Mouse (Mus musculus): Measurements from ENCODE around the gene Nudt2. TPM values are rescaled to one million over a fixed set of nuclear protein-coding genes. Genes with fewer than 3 reads are reported as not detected.
A peak's percentile ranks its signal among the peaks of the same experiment; 100 is the strongest.

The Nudt2 gene
- total and polyA plus RNA-seq, 2 experiments from 2014 or later: 56.0 to 95.5 TPM

GRCm38 (mm10) chr4:41477648-41478160 is 12.8 kb downstream of the Nudt2 start:
- WGBS: 86% methylated on average over 9 of the region's 9 CpGs
- H3K4me1 ChIP-seq (ENCODE audit: insufficient read depth): no peaks in the 10 kb centered on the region
- no peak overlapping the region for H3K4me2 ChIP-seq (ENCODE audit: low read depth)
- H3K4me3 ChIP-seq (ENCODE audit: low read depth, low read length): no peak overlapping the region
- no peak for ATAC-seq
- H3K27ac ChIP-seq (ENCODE audit: low read depth, low read length): no peak overlapping the region
- no peak for DNase-seq
- no peak overlapping the region for H3K9ac ChIP-seq
- H3K36me3 ChIP-seq (ENCODE audit: insufficient read depth): peaks cover 22% of the 10 kb centered on the region
- H3K9me3 ChIP-seq (ENCODE audit: low read length): no peaks in the 10 kb centered on the region
- H3K27me3 ChIP-seq (ENCODE audit: insufficient read depth, low read length): no peaks in the 10 kb centered on the region; the same call in 1 of the 2 replicates
- TF ChIP-seq CTCF (IDR thresholded peaks at IDR 0.05; ENCODE audit: low read depth): no peak

GRCm38 (mm10) chr4:41478751-41479455 is 14.0 kb downstream of the Nudt2 start:
- WGBS: 61% methylated on average over 4 of the region's 4 CpGs
- peak; percentile 23; the same call in 1 of the 2 replicates for ATAC-seq
- H3K36me3 ChIP-seq (ENCODE audit: insufficient read depth): peaks cover 22% of the 10 kb centered on the region
- H3K27ac ChIP-seq (ENCODE audit: low read depth, low read length): no peak overlapping the region
- no peak for DNase-seq
- H3K4me2 ChIP-seq (ENCODE audit: low read depth): no peak overlapping the region
- H3K4me1 ChIP-seq (ENCODE audit: insufficient read depth): no peaks in the 10 kb centered on the region
- no peaks in the 10 kb centered on the region for H3K9me3 ChIP-seq (ENCODE audit: low read length)
- H3K27me3 ChIP-seq (ENCODE audit: insufficient read depth, low read length): no peaks in the 10 kb centered on the region; the same call in 1 of the 2 replicates
- no peak overlapping the region for H3K4me3 ChIP-seq (ENCODE audit: low read depth, low read length)
- TF ChIP-seq CTCF (IDR thresholded peaks at IDR 0.05; ENCODE audit: low read depth): peak; percentile 51
- no peak overlapping the region for H3K9ac ChIP-seq

DNA sequence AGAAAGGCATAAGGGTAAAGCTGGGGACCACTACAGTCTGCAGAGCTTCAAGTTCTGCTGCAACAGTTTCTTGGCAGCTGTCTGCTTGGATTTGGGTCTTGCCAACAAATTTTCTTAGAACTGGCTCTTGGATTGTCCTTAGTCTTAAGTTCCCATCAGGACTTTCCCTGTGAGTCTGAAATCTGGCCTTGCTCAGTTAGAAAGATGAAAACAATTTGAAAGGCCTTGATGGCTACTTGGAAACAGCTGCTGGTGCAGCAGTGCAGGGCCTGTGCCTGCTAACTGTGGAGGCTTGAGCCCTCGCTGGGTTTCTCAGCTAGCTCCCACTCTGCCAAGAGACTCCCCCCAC is 14.5 kb downstream of the Nudt2 start:
- no peaks in the 10 kb centered on the region for H3K4me1 ChIP-seq (ENCODE audit: insufficient read depth)
- no peak overlapping the region for H3K4me2 ChIP-seq (ENCODE audit: low read depth)
- no peak for TF ChIP-seq CTCF (IDR thresholded peaks at IDR 0.05; ENCODE audit: low read depth)
- H3K9ac ChIP-seq: no peak overlapping the region
- H3K9me3 ChIP-seq (ENCODE audit: low read length): no peaks in the 10 kb centered on the region
- DNase-seq (no peak), ATAC-seq (no peak)
- WGBS: 44% methylated on average over 1 of the region's 1 CpGs
- H3K4me3 ChIP-seq (ENCODE audit: low read depth, low read length): no peak overlapping the region
- H3K27me3 ChIP-seq (ENCODE audit: insufficient read depth, low read length): no peaks in the 10 kb centered on the region; the same call in 1 of the 2 replicates
- no peak overlapping the region for H3K27ac ChIP-seq (ENCODE audit: low read depth, low read length)
- H3K36me3 ChIP-seq (ENCODE audit: insufficient read depth): peaks cover 22% of the 10 kb centered on the region

- H3K27me3 ChIP-seq (ENCODE audit: insufficient read depth, low read length): no peaks in the 10 kb centered on the region; the same call in 1 of the 2 replicates
- H3K4me2 ChIP-seq (ENCODE audit: low read depth): no peak overlapping the region
- no peaks in the 10 kb centered on the region for H3K9me3 ChIP-seq (ENCODE audit: low read length)
- H3K27ac ChIP-seq (ENCODE audit: low read depth, low read length): no peak overlapping the region; the same call in 1 of the 2 replicates
- no peak for ATAC-seq
- H3K4me1 ChIP-seq (ENCODE audit: insufficient read depth): no peaks in the 10 kb centered on the region
- H3K36me3 ChIP-seq (ENCODE audit: insufficient read depth): peaks cover 22% of the 10 kb centered on the region
- no peak for TF ChIP-seq CTCF (IDR thresholded peaks at IDR 0.05; ENCODE audit: low read depth)
- no peak overlapping the region for H3K9ac ChIP-seq
- no peak overlapping the region for H3K4me3 ChIP-seq (ENCODE audit: low read depth, low read length)
- no peak for DNase-seq
- 76% methylated on average over 8 of the region's 8 CpGs for WGBS
These were observed 15.3 kb downstream of the Nudt2 start for GRCm38 (mm10) chr4:41480254-41480653.

- ATAC-seq (peak; percentile 40; the same call in 1 of the 2 replicates), DNase-seq (no peak)
- Histone ChIP-seq H3K9ac (no peak overlapping the region), H3K4me2 (ENCODE audit: low read depth) (no peak overlapping the region), H3K36me3 (ENCODE audit: insufficient read depth) (peaks cover 22% of the 10 kb centered on the region), H3K9me3 (ENCODE audit: low read length) (0 out of 2 replicates have a peak, but pooled peaks cover 3% of the 10 kb centered on the region), H3K27me3 (ENCODE audit: insufficient read depth, low read length) (no peaks in the 10 kb centered on the region; the same call in 1 of the 2 replicates), H3K4me1 (ENCODE audit: insufficient read depth) (no peaks in the 10 kb centered on the region), H3K4me3 (ENCODE audit: low read depth, low read length) (no peak overlapping the region), H3K27ac (ENCODE audit: low read depth, low read length) (no peak overlapping the region)
- WGBS: 29% methylated on average over 6 of the region's 6 CpGs
- TF ChIP-seq CTCF (IDR thresholded peaks at IDR 0.05; ENCODE audit: low read depth): no peak
These were observed 16.7 kb downstream of the Nudt2 start for GRCm38 (mm10) chr4:41481601-41482017.

- Histone ChIP-seq H3K4me1 (ENCODE audit: insufficient read depth) (0 out of 2 replicates have a peak, but pooled peaks cover 2% of the 10 kb centered on the region), H3K27ac (ENCODE audit: low read depth, low read length) (no peak overlapping the region), H3K4me3 (ENCODE audit: low read depth, low read length) (no peak overlapping the region), H3K9ac (no peak overlapping the region), H3K9me3 (ENCODE audit: low read length) (no peaks in the 10 kb centered on the region), H3K4me2 (ENCODE audit: low read depth) (no peak overlapping the region), H3K27me3 (ENCODE audit: insufficient read depth, low read length) (peaks cover 6% of the 10 kb centered on the region), H3K36me3 (ENCODE audit: insufficient read depth) (no peaks in the 10 kb centered on the region)
- 87% methylated on average over 7 of the region's 7 CpGs for WGBS
- ATAC-seq (no peak), DNase-seq (no peak)
- no peak for TF ChIP-seq CTCF (IDR thresholded peaks at IDR 0.05; ENCODE audit: low read depth)
These were observed 28.0 kb downstream of the Nudt2 start for GRCm38 (mm10) chr4:41492951-41493350.

- H3K27ac ChIP-seq (ENCODE audit: low read depth, low read length): no peak overlapping the region
- TF ChIP-seq CTCF (IDR thresholded peaks at IDR 0.05; ENCODE audit: low read depth): no peak
- 83% methylated on average over 3 of the region's 3 CpGs for WGBS
- H3K4me1 ChIP-seq (ENCODE audit: insufficient read depth): 0 out of 2 replicates have a peak, but pooled peaks cover 2% of the 10 kb centered on the region
- H3K27me3 ChIP-seq (ENCODE audit: insufficient read depth, low read length): peaks cover 7% of the 10 kb centered on the region
- DNase-seq: no peak
- no peak overlapping the region for H3K9ac ChIP-seq
- H3K4me2 ChIP-seq (ENCODE audit: low read depth): no peak overlapping the region
- no peaks in the 10 kb centered on the region for H3K9me3 ChIP-seq (ENCODE audit: low read length)
- no peak for ATAC-seq
- no peak overlapping the region for H3K4me3 ChIP-seq (ENCODE audit: low read depth, low read length)
- no peaks in the 10 kb centered on the region for H3K36me3 ChIP-seq (ENCODE audit: insufficient read depth)
These were observed 28.6 kb downstream of the Nudt2 start for GRCm38 (mm10) chr4:41493464-41494116.

Measured in forebrain, postnatal 0 days (tissue).